Mouse (Mus musculus): Measurements from ENCODE around the gene Spsb2. TPM values are rescaled to one million over a fixed set of nuclear protein-coding genes. Genes with fewer than 3 reads are reported as not detected.
A peak's percentile ranks its signal among the peaks of the same experiment; 100 is the strongest.

Gene Spsb2
- total and polyA plus RNA-seq, 2 experiments from 2014 or later: 9.3 to 10.9 TPM

- H3K9ac ChIP-seq (replicated peaks; ENCODE audit: low read length, poor library complexity, severe bottlenecking): no peak overlapping the region
- no peaks in the 10 kb centered on the region for H3K9me3 ChIP-seq (ENCODE audit: low read length)
- H3K4me2 ChIP-seq (ENCODE audit: low read depth, low read length, poor library complexity, severe bottlenecking): no peak overlapping the region
- TF ChIP-seq CTCF (IDR thresholded peaks at IDR 0.05): no peak
- WGBS: 94% methylated on average over 8 of the region's 8 CpGs
- no peak overlapping the region for H3K4me3 ChIP-seq (ENCODE audit: low read depth, low read length)
- no peaks in the 10 kb centered on the region for H3K27me3 ChIP-seq (ENCODE audit: insufficient read depth, low read length)
- no peak overlapping the region for H3K27ac ChIP-seq (ENCODE audit: low read depth, low read length)
- H3K4me1 ChIP-seq (ENCODE audit: insufficient read depth, low read length): peaks cover 4% of the 10 kb centered on the region
- DNase-seq (ENCODE audit: low spot score): no peak
- no peak for ATAC-seq (ENCODE audit: low FRiP score)
- H3K36me3 ChIP-seq (ENCODE audit: insufficient read depth, low read length): no peaks in the 10 kb centered on the region
Observed at GRCm38 (mm10) chr6:124831649-124832048, 23.2 kb downstream of the Spsb2 start.

DNA sequence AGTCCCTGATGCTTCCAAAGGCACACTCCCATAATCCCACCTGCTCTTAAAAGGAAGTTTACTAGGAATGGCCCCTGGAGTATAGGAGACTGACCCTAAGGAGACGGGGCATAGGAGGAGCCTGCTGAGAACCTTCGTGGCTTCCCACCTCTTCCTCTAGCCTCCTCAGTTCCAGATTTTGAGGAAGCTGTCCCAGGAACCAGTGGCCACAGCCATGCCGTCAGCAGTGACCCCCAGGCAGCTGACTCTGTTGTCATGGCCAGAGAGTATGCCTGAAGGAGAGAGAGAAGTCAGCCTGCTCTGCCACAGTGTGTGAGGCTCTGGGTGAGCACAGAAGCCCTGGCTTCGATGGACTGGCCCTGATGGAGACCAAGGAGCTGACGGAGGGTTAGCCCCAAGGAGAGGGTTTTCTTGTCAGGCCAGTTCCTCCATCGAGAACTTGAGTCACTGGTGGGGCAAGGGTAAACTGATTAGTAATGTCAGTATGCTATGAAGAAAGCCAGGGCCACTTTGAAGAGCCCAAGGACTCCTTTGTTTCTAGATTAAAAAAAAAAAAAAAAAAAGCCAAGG lies 26.1 kb downstream of the Spsb2 start:
- Histone ChIP-seq H3K4me2 (ENCODE audit: low read depth, low read length, poor library complexity, severe bottlenecking) (no peak overlapping the region), H3K27ac (ENCODE audit: low read depth, low read length) (no peak overlapping the region), H3K4me1 (ENCODE audit: insufficient read depth, low read length) (peaks cover 4% of the 10 kb centered on the region), H3K4me3 (ENCODE audit: low read depth, low read length) (no peak overlapping the region), H3K27me3 (ENCODE audit: insufficient read depth, low read length) (no peaks in the 10 kb centered on the region), H3K9ac (replicated peaks; ENCODE audit: low read length, poor library complexity, severe bottlenecking) (no peak overlapping the region), H3K36me3 (ENCODE audit: insufficient read depth, low read length) (no peaks in the 10 kb centered on the region), H3K9me3 (ENCODE audit: low read length) (no peaks in the 10 kb centered on the region)
- ATAC-seq (ENCODE audit: low FRiP score) (no peak), DNase-seq (ENCODE audit: low spot score) (no peak)
- no peak for TF ChIP-seq CTCF (IDR thresholded peaks at IDR 0.05)
- 85% methylated on average over 6 of the region's 6 CpGs for WGBS

GRCm38 (mm10) chr6:124835531-124835930 lies 27.1 kb downstream of the Spsb2 start:
- Histone ChIP-seq H3K9me3 (ENCODE audit: low read length) (no peaks in the 10 kb centered on the region), H3K9ac (replicated peaks; ENCODE audit: low read length, poor library complexity, severe bottlenecking) (no peak overlapping the region), H3K4me2 (ENCODE audit: low read depth, low read length, poor library complexity, severe bottlenecking) (no peak overlapping the region), H3K27me3 (ENCODE audit: insufficient read depth, low read length) (no peaks in the 10 kb centered on the region), H3K27ac (ENCODE audit: low read depth, low read length) (no peak overlapping the region), H3K36me3 (ENCODE audit: insufficient read depth, low read length) (no peaks in the 10 kb centered on the region), H3K4me3 (ENCODE audit: low read depth, low read length) (no peak overlapping the region), H3K4me1 (ENCODE audit: insufficient read depth, low read length) (no peaks in the 10 kb centered on the region)
- 65% methylated on average over 10 of the region's 10 CpGs for WGBS
- no peak for DNase-seq (ENCODE audit: low spot score)
- ATAC-seq (ENCODE audit: low FRiP score): no peak
- no peak for TF ChIP-seq CTCF (IDR thresholded peaks at IDR 0.05)

- DNase-seq (ENCODE audit: low spot score) (no peak), ATAC-seq (ENCODE audit: low FRiP score) (no peak)
- H3K4me2 ChIP-seq (ENCODE audit: low read depth, low read length, poor library complexity, severe bottlenecking): no peak overlapping the region
- TF ChIP-seq CTCF (IDR thresholded peaks at IDR 0.05): no peak
- no peak overlapping the region for H3K4me3 ChIP-seq (ENCODE audit: low read depth, low read length)
- no peaks in the 10 kb centered on the region for H3K36me3 ChIP-seq (ENCODE audit: insufficient read depth, low read length)
- H3K4me1 ChIP-seq (ENCODE audit: insufficient read depth, low read length): no peaks in the 10 kb centered on the region
- 81% methylated on average over 7 of the region's 7 CpGs for WGBS
- no peak overlapping the region for H3K9ac ChIP-seq (replicated peaks; ENCODE audit: low read length, poor library complexity, severe bottlenecking)
- H3K9me3 ChIP-seq (ENCODE audit: low read length): no peaks in the 10 kb centered on the region
- H3K27ac ChIP-seq (ENCODE audit: low read depth, low read length): no peak overlapping the region
- H3K27me3 ChIP-seq (ENCODE audit: insufficient read depth, low read length): no peaks in the 10 kb centered on the region
Observed at GRCm38 (mm10) chr6:124836411-124836810, 27.9 kb downstream of the Spsb2 start.

- Histone ChIP-seq H3K4me1 (ENCODE audit: insufficient read depth, low read length) (no peaks in the 10 kb centered on the region), H3K9me3 (ENCODE audit: low read length) (no peaks in the 10 kb centered on the region), H3K27me3 (ENCODE audit: insufficient read depth, low read length) (no peaks in the 10 kb centered on the region), H3K4me3 (ENCODE audit: low read depth, low read length) (no peak overlapping the region), H3K4me2 (ENCODE audit: low read depth, low read length, poor library complexity, severe bottlenecking) (no peak overlapping the region), H3K9ac (replicated peaks; ENCODE audit: low read length, poor library complexity, severe bottlenecking) (no peak overlapping the region), H3K27ac (ENCODE audit: low read depth, low read length) (no peak overlapping the region), H3K36me3 (ENCODE audit: insufficient read depth, low read length) (peaks cover 4% of the 10 kb centered on the region; the same call in 1 of the 2 replicates)
- ATAC-seq (ENCODE audit: low FRiP score) (peak; percentile 18; the same call in 1 of the 2 replicates), DNase-seq (ENCODE audit: low spot score) (no peak)
- WGBS: 13% methylated on average over 8 of the region's 8 CpGs
- no peak for TF ChIP-seq CTCF (IDR thresholded peaks at IDR 0.05)
Observed at GRCm38 (mm10) chr6:124839805-124840204, 31.3 kb downstream of the Spsb2 start.

DNA sequence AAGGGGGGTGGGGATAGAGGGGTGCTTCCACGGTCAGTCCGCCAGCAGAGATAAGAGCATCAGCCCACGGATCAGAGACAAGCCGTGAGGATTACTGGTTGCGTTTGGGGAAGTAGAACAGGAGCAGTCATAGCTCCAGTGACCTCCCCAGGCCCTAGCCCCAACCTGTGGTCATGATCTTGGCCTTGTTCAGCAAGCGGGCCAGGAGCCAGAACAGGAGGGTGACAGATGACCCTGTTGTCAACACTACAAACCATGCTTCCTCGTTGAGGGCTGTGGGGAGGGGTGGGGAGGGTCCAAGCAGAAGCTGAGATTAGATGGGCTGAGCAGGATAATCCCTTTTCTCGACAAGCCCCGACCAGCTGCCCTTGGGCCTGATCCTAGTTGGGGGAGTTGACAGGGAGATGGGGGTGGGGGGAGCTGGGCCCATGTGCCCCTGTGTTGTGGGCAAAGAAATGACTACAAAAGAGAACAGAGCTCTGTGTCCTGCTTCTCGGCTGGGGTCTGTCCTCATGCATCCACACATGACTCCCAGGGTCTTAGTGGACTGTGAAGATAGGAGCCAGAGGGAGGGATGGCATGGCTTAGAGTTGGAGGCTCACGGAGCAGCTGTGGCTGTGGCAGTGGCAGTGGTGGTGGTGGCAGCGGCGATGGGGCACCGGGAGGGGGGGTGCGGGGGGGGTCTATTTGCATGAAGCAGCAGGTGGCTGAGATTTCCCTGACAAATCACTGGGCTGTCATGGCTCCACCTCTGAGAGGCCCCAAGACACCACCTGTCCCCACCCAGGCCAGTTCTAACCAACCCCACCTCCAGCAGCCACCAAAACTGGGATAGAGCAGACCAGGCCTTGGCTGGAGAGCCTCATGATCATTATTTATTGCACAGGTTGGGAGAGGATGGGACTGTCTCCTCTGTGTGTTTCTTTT lies 32.0 kb downstream of the Spsb2 start, which contains the start of gene Gnb3:
TSS of gene Gnb3 (minus strand) at position 35 of the 927 bp plus-strand sequence.
- Histone ChIP-seq H3K36me3 (ENCODE audit: insufficient read depth, low read length) (peaks cover 11% of the 10 kb centered on the region; the same call in 1 of the 2 replicates), H3K4me1 (ENCODE audit: insufficient read depth, low read length) (no peaks in the 10 kb centered on the region), H3K9ac (replicated peaks; ENCODE audit: low read length, poor library complexity, severe bottlenecking) (0 out of 2 replicates have a peak within 1 kb of the TSS, but pooled peaks have one; percentile 9), H3K9me3 (ENCODE audit: low read length) (no peaks in the 10 kb centered on the region), H3K4me2 (ENCODE audit: low read depth, low read length, poor library complexity, severe bottlenecking) (no peak within 1 kb of the TSS), H3K27me3 (ENCODE audit: insufficient read depth, low read length) (no peaks in the 10 kb centered on the region), H3K4me3 (ENCODE audit: low read depth, low read length) (no peak within 1 kb of the TSS), H3K27ac (ENCODE audit: low read depth, low read length) (no peak within 1 kb of the TSS)
- ATAC-seq (ENCODE audit: low FRiP score) (0 out of 2 replicates have a peak, but pooled peaks have one; percentile 1), DNase-seq (ENCODE audit: low spot score) (peak; percentile 51)
- WGBS: 12% methylated on average over 15 of the region's 15 CpGs
- TF ChIP-seq CTCF (IDR thresholded peaks at IDR 0.05): no peak

Measured in midbrain, postnatal 0 days (tissue).